Mouse (Mus musculus) cerebellum, postnatal 10 days (tissue): Measurements from ENCODE around the gene Il31.

Experiments used
- DNase-seq, 2 experiments: peaks; one replicate each; pipeline ENCODE4 v3.0.0; 2021; ENCODE audit warnings: mixed read lengths in 2 of 2

The Il31 gene

GRCm38 (mm10) chr5:123470784-123471400 lies 18.4 kb downstream of the Il31 start:
- DNase-seq, result no peak

GRCm38 (mm10) chr5:123464638-123465037 lies 24.7 kb downstream of the Il31 start:
- no peak for DNase-seq

GRCm38 (mm10) chr5:123461420-123461819 lies 27.9 kb downstream of the Il31 start:
- DNase-seq, result peak; percentile 51 to 53

DNA sequence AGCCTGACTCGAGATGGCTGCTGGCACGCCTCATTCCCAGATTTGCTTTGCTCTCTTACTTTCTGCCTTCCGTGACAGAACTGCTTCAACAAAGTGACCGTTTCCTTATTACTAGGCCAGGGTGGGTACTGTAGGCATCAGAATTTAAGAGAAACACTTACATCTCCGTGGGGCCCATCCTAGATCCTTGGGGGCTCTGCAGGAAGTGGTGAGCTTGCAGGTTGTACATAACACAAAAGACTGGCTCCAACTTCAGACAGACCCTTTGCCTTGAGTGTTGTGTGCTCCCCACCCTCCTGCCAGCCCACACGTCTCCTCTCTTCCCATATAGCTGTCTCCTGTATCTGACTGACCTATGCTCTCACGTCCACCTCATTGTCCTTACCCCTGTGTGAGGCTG lies 37.4 kb downstream of the Il31 start:
- DNase-seq, result no peak

DNA sequence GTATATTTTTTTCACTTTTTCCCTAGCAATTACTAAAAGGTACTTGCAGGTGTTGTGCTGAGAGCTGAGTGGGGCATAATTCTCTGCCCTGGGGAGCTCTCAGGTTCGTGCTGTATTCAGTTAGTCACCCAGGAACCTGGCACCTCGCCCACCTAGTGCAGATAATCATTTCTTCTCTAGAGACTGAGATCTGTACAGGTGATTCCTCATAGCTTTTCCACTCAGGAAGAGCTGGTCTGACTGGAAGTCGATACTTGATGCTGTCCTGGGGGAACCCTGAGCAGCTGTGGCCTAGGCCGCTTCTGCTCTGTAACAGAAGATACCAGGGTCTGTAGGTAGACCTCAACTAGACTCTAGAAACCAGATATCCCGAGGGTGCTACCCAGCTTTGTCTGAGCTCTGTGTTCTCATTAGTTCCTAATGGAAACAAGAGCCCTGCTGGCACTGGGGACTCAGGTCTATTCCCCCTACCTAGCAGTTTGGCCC lies 44.4 kb downstream of the Il31 start:
- DNase-seq, result peak; percentile 24 to 37

- DNase-seq, result peak; percentile 79 to 86
Observed at GRCm38 (mm10) chr5:123444069-123444468, 45.2 kb downstream of the Il31 start.

- no peak for DNase-seq
Observed at GRCm38 (mm10) chr5:123442283-123442682, 47.0 kb downstream of the Il31 start.

DNA sequence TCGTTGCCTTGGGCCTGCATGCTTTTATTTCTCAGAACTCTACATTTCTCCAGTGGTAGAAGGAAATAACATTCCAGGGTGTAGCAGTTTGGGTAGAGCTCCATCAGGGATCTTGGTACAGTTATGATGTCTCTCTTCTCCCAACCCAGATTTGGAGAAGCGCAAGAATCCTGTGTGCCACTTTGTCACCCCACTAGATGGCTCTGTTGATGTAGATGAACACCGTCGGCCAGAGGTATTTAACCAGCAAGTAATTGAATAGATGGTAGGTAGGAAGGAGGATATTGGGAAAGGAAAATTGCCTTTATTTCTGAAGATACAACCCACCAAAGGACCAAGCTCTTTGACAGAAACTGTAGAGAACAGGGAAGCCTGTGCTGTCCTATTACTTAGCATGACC lies 48.6 kb downstream of the Il31 start:
- peak; percentile 38 to 42 for DNase-seq

DNA sequence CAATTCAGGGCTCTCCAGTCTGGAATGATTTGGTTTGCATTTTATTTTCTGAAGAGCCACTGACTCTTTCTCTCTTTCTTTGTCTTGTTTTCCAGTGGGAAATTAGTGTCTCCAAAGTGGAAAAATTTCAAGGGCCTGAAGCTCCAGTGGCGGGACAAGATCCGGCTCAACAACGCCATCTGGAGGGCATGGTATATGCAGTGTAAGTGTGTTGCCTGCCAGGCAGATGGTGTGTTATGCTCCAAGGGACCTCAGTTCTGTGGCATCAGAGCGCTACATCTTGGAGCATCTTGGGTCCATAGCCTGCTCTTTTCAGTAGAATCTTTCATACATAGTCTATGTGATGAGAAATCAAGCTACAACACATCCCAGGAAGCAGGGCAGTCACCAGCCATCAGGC lies 49.3 kb downstream of the Il31 start:
- peak; percentile 70 to 72 for DNase-seq

DNA sequence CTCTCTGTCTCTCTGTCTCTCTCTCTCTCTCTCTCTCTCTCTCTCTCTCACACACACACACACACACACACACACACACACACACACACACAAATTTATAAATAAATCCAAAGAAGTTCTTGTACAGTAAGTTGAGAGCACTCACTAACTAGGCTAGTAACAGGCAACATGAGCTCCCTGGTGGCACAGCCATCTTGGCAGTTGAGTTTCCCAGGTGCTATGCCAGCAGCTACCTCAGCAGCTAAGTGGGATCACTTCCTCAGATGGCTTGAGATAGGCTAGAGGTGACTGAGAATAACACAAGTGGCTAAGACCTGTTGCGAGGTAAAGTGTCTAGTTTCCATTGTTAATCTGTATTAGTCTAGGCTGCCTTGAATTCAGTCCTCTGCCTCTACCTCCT lies 50.0 kb downstream of the Il31 start:
- no peak for DNase-seq

GRCm38 (mm10) chr5:123438381-123438780 lies 50.9 kb downstream of the Il31 start:
- no peak for DNase-seq

GRCm38 (mm10) chr5:123436780-123437175 lies 52.5 kb downstream of the Il31 start:
- peak; percentile 76 to 77 for DNase-seq

GRCm38 (mm10) chr5:123436071-123436779 lies 53.1 kb downstream of the Il31 start:
- peak; percentile 7 to 23 for DNase-seq

DNA sequence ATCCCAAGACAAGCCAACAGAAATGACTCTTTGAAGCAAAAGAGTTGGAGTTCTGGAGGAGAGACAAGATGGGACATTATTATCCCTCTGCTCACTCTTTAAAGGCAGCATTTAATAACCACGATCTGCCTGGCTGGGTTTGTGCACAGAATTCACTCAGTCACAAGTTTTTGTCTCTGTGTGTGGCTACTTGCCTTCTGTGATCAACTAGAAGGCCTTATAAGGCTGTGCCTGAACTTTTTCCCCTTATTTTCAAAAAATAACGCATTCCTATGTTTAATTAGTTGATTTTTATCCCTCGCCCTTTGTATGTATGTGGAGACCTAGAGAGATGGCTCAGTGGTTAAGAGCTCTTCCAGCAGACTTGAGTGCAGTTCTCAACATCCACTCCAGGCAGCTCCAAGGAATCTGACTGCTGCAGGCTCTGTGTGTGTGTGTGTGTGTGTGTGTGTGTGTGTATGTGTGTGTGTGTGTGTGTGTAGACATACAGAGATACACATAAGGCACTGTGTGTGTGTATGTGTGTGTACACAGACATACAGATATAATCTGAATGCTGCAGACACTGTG lies 56.9 kb downstream of the Il31 start:
- DNase-seq, result peak in 1 of 2 experiments; percentile 16

GRCm38 (mm10) chr5:123431524-123432304 lies 57.6 kb downstream of the Il31 start:
- DNase-seq, result peak; percentile 89 to 92
